In genomic region chr1:41651804-41652203, GRCm38 (mm10) we compare ENCODE assay signal across 13 mouse cellular contexts.
DNase-seq lines count a peak whose midpoint lies in the region; ATAC-seq and TF ChIP-seq lines count a peak whose summit lies in the region.
"Had no signal": no experiment of that assay in that cellular context is flagged by ENCODE, and none has a peak within 500 bp of the region (broad histone marks: within the 10 kb centered on the region; RNA-seq: fewer than 3 reads in every experiment).

No protein-coding gene starts in this region.

- intact Hi-C loops in heart, postnatal 14 days (cut with DNase I), result loop anchor here (10.0 kb wide), 1 partner anchor 97 kb away; no protein-coding TSS in a partner anchor

- peaks cover 13% of the 10 kb centered on the region for H3K4me1 ChIP-seq in heart, embryonic 16.5 days (ENCODE audit: control insufficient read depth, insufficient read depth, low read length)
- no peaks in the 10 kb centered on the region; the same call in 1 of the 2 replicates for H3K4me1 ChIP-seq in heart, embryonic 10.5 days
- peaks cover 14% of the 10 kb centered on the region; the same call in 1 of the 2 replicates for H3K4me1 ChIP-seq in midbrain, embryonic 14.5 days (ENCODE audit: control insufficient read depth, insufficient read depth, low read length)
- H3K4me1 ChIP-seq in thymus, adult 2 months (replicated peaks; ENCODE audit: control insufficient read depth, insufficient read depth, low read length), result no peaks in the 10 kb centered on the region
- H3K4me1 ChIP-seq: liver, embryonic 15.5 days had no signal

- H3K9ac ChIP-seq in heart, embryonic 16.5 days (ENCODE audit: low read length), result no peak overlapping the region
- H3K9ac ChIP-seq in midbrain, embryonic 14.5 days (replicated peaks; ENCODE audit: low read length), result no peak overlapping the region
- H3K9ac ChIP-seq: liver, embryonic 15.5 days had no signal

- no peak for DNase-seq in heart, embryonic 10.5 days (ENCODE audit: low spot score)
- DNase-seq in embryo, embryonic 11 days, result peak; percentile 25
- peak; percentile 3 to 6 for DNase-seq in heart, postnatal 14 days
- peak; percentile 73 for DNase-seq in midbrain, embryonic 14.5 days
- no peak for DNase-seq in cerebellum, adult 18-20 months
- no peak for DNase-seq in thymus, adult 2 months
- DNase-seq in left cerebral cortex, adult 8-10 months (ENCODE audit: low spot score in 2 of 2), result no peak
- DNase-seq: adrenal gland, adult 2 months; gastrocnemius, postnatal 25 days; spleen, adult 18-20 months had no signal

- WGBS in heart, embryonic 16.5 days, result 55% methylated on average over 9 of the region's 9 CpGs
- 77% methylated on average over 9 of the region's 9 CpGs for WGBS in heart, embryonic 10.5 days
- WGBS in midbrain, embryonic 14.5 days, result 19% methylated on average over 9 of the region's 9 CpGs
- WGBS in thymus, adult 2 months, result 87% methylated on average over 9 of the region's 9 CpGs

- no peak for TF ChIP-seq CTCF in thymus, adult 2 months (IDR thresholded peaks at IDR 0.05; ENCODE audit: borderline replicate concordance, control insufficient read depth, extremely low read depth, insufficient read depth, low read length, poor library complexity)

- H3K9me3 ChIP-seq in heart, embryonic 16.5 days (replicated peaks; ENCODE audit: control insufficient read depth, low read length), result no peaks in the 10 kb centered on the region
- H3K9me3 ChIP-seq in heart, embryonic 10.5 days, result no peaks in the 10 kb centered on the region
- no peaks in the 10 kb centered on the region for H3K9me3 ChIP-seq in midbrain, embryonic 14.5 days (ENCODE audit: control insufficient read depth, low read length)
- H3K9me3 ChIP-seq: liver, embryonic 15.5 days had no signal

- no peaks in the 10 kb centered on the region for H3K36me3 ChIP-seq in heart, embryonic 16.5 days (ENCODE audit: control insufficient read depth, insufficient read depth)
- no peaks in the 10 kb centered on the region for H3K36me3 ChIP-seq in heart, embryonic 10.5 days
- H3K36me3 ChIP-seq in midbrain, embryonic 14.5 days (ENCODE audit: control insufficient read depth, insufficient read depth, low read length), result no peaks in the 10 kb centered on the region
- no peaks in the 10 kb centered on the region for H3K36me3 ChIP-seq in thymus, adult 2 months (ENCODE audit: control insufficient read depth, insufficient read depth, low read length)
- H3K36me3 ChIP-seq: liver, embryonic 15.5 days had no signal

- no peak for TF ChIP-seq POLR2A in thymus, adult 2 months (IDR thresholded peaks at IDR 0.05; ENCODE audit: control insufficient read depth, extremely low read depth, insufficient read depth, low read length, poor library complexity)

- 0 out of 2 replicates have a peak, but pooled peaks have one; percentile 49 for ATAC-seq in heart, embryonic 16.5 days (replicated peaks; ENCODE audit: extremely low read depth, insufficient read depth, low FRiP score)
- ATAC-seq in midbrain, embryonic 14.5 days (ENCODE audit: low FRiP score, low TSS enrichment), result peak; percentile 46; the same call in 1 of the 2 replicates

- no peak overlapping the region for H3K4me3 ChIP-seq in heart, embryonic 16.5 days (ENCODE audit: low read length)
- H3K4me3 ChIP-seq in heart, embryonic 10.5 days, result no peak overlapping the region
- H3K4me3 ChIP-seq in midbrain, embryonic 14.5 days (replicated peaks; ENCODE audit: low read depth, low read length), result no peak overlapping the region
- no peak overlapping the region for H3K4me3 ChIP-seq in thymus, adult 2 months (ENCODE audit: control insufficient read depth, insufficient read depth, low read length)
- H3K4me3 ChIP-seq: liver, embryonic 15.5 days had no signal

- peak overlapping the region; percentile 51 for H3K27ac ChIP-seq in heart, embryonic 16.5 days (ENCODE audit: low read length)
- H3K27ac ChIP-seq in heart, embryonic 10.5 days, result no peak overlapping the region
- peak overlapping the region; percentile 49 for H3K27ac ChIP-seq in midbrain, embryonic 14.5 days (replicated peaks; ENCODE audit: low read depth, low read length)
- no peak overlapping the region for H3K27ac ChIP-seq in thymus, adult 2 months (ENCODE audit: control insufficient read depth, insufficient read depth, low read length)
- H3K27ac ChIP-seq: layer of hippocampus, adult 2 months; liver, embryonic 15.5 days had no signal

- H3K4me2 ChIP-seq in heart, embryonic 16.5 days (ENCODE audit: low read depth, low read length), result peak overlapping the region; percentile 46; the same call in 1 of the 2 replicates
- peak overlapping the region; percentile 13 for H3K4me2 ChIP-seq in midbrain, embryonic 14.5 days (ENCODE audit: low read length)
- H3K4me2 ChIP-seq: liver, embryonic 15.5 days had no signal

- H3K27me3 ChIP-seq in heart, embryonic 16.5 days (ENCODE audit: control insufficient read depth, insufficient read depth, low read length), result no peaks in the 10 kb centered on the region
- no peaks in the 10 kb centered on the region for H3K27me3 ChIP-seq in heart, embryonic 10.5 days (ENCODE audit: insufficient read depth, poor library complexity, severe bottlenecking)
- H3K27me3 ChIP-seq in midbrain, embryonic 14.5 days (ENCODE audit: control insufficient read depth, insufficient read depth, low read length), result no peaks in the 10 kb centered on the region
- H3K27me3 ChIP-seq in thymus, adult 2 months (ENCODE audit: control insufficient read depth, insufficient read depth, low read length), result no peaks in the 10 kb centered on the region
- H3K27me3 ChIP-seq: liver, embryonic 15.5 days had no signal

Comparison
In these comparisons a context has a peak if more than half of its experiments do, and no peak if none do; other contexts are left out.
1. H3K27ac ChIP-seq: peak in heart, embryonic 16.5 days (single experiment) and midbrain, embryonic 14.5 days (single experiment); none in heart, embryonic 10.5 days (single experiment) and thymus, adult 2 months (single experiment).
2. DNase-seq: peak in embryo, embryonic 11 days (single experiment), heart, postnatal 14 days (2 of 2) and midbrain, embryonic 14.5 days (single experiment); none in heart, embryonic 10.5 days (single experiment), cerebellum, adult 18-20 months (0 of 2), thymus, adult 2 months (single experiment) and left cerebral cortex, adult 8-10 months (0 of 2).